Mouse (Mus musculus) brown adipose tissue, adult 24 weeks (tissue): Measurements from ENCODE around the gene Cdh6. TPM values are rescaled to one million over a fixed set of nuclear protein-coding genes. Genes with fewer than 3 reads are reported as not detected.

Experiments used
- H3K27ac ChIP-seq: fragments of 200-500 bp; replicated peaks from 2 replicates; pipeline ENCODE4 v1.5.1; 2012; ENCODE audit warnings: low read depth, mild to moderate bottlenecking, low read length
- H3K4me1 ChIP-seq: fragments of 200-500 bp; 2 replicates; pipeline ENCODE4 v1.6.1; 2012; ENCODE audit warnings: low read length, mixed read lengths; ENCODE audit not compliant: control insufficient read depth, insufficient read depth, insufficient read length
- H3K4me3 ChIP-seq: fragments of 200-500 bp; 2 replicates; pipeline ENCODE4 v1.5.1; 2012; ENCODE audit warnings: low read depth, mild to moderate bottlenecking, low read length, moderate library complexity; ENCODE audit not compliant: insufficient read depth
- polyA plus RNA-seq: library from polyadenylated mRNA; stranded (reverse); fragments of >200 nt; gene quantifications from 2 replicates; pipeline ENCODE4 v1.2.4, GENCODE M21; 2012; ENCODE audit not compliant: missing spikeins, insufficient read depth, insufficient read length

Cdh6 gene
- polyA plus RNA-seq, 1 experiment, result not detected

DNA sequence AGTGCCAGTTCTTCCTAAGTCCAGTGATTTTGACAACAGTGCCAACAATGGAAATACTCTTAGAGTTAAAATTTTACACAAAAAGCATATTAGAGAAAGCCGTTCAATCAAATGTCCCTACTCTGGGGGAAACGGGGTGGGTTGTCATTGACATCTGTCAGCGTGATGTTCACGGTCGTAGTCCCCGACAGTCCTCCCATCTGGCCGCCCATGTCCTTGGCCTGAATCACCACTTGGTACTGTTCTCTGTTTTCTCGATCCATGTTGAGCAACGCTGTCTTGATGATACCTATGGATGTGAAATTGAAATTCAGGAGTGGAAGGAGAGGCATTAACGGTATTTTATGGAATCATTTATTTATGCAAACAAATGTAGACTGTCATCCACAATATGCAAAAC lies 116.2 kb downstream of the Cdh6 start:
- H3K4me3 ChIP-seq, result no peak overlapping the region
- no peak overlapping the region for H3K27ac ChIP-seq
- no peaks in the 10 kb centered on the region for H3K4me1 ChIP-seq

DNA sequence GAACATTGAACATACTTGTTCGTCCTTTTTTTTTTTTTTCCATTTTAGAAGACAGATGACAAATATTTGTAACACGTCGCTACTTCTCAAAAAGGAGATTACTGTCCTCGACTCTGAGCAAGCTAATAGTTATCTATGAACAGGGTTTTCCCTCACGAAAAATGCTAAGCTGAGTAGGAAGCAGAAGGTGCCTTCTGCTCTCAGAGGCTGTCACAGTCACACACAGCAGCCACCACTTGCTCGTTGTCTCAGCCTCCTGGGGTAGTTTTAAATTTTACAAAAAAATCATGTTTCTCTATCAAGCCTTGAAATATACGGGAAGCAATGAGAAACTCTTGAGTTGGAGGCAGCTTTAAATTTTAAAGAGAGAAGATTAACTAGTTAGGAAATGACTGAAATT lies 125.6 kb downstream of the Cdh6 start:
- Histone ChIP-seq H3K27ac (no peak overlapping the region), H3K4me1 (no peaks in the 10 kb centered on the region), H3K4me3 (no peak overlapping the region)

DNA sequence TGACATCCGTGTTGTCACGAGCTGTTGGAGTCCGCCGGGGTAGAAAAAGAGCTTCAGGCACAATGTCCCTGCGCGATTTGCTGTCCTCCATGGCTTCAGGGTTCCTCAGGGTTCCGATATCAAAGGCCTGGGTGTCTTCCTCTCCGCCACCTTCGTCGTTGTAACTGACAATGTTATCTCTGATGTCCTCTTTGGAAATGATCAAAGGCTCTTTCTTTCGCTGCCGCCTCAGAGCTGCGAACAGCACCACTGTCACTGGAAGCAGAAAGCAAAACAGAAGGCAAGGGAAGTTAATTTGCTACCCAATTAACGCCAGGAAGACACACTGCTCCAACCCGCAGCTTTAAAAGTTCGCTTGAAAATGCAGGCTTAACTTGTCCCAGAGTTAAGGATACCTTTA lies 139.0 kb downstream of the Cdh6 start:
- Histone ChIP-seq H3K4me3 (no peak overlapping the region), H3K27ac (no peak overlapping the region), H3K4me1 (no peaks in the 10 kb centered on the region)

DNA sequence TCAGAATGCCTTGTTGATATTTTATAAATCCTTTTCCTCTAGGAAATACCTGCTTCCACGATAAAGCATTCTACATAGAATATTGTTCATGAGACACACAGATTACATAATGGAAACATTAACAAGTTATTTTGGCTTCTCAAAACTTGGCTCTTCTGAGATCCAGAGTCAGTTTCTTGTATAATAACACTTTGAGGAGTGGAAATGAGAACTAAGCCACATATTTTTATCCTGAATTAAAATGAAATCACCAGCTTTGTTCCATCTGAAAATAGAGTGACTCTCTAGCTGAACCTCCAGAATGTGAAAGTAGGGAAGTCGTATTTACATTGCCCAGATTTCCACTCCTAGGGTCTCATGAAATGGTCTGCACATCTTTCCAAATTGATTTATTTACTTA lies 142.8 kb downstream of the Cdh6 start:
- Histone ChIP-seq H3K4me3 (no peak overlapping the region), H3K27ac (no peak overlapping the region), H3K4me1 (no peaks in the 10 kb centered on the region)

DNA sequence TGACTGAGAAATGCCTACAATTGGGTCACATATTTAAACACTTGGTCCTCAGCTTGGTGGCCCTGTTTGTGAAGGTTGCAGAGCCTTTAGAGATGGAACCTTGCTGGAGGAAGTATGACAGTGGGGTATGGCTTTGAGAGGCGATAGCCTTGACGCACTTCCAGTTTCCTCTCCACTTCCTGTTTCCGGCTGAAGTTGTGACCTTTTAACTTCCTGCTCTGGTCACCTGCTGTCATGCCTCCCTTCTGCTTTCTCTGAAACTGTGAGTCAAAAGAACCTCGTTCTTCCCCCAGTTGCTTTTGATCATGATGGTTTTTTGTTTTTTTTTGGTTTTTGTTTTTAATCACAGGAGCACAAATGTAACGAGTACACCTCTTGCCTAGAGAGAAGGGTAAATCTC lies 146.0 kb downstream of the Cdh6 start:
- no peak overlapping the region for H3K4me3 ChIP-seq
- no peaks in the 10 kb centered on the region for H3K4me1 ChIP-seq
- no peak overlapping the region for H3K27ac ChIP-seq

DNA sequence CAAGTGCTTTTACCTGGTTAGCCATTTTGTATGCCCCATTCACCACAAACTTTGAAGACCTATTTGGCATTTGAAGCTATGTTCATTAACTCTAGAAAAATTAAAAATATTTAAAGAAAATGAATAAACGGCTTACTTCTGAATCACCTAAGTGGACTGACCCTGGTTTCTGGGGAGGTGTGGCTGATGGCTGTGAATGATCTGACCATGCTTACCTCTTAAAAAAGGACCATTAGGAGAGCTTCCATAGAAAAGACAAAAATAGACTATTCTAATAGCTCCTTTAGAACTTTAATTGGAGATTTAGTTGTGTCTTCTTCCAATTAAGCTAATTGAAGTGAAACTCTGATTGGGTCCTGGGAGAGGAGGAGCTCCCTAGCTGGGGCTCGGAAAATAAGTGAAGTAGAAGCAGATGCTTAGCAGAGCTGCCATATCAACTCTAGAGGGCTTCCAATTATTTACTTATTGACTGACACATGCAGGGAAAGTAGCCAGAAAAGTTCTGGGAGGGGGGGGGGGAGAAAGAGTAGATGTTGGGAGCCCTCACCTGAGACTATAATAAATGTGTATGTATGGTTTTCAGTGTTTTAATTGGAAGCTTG lies 156.6 kb downstream of the Cdh6 start:
- no peak overlapping the region for H3K4me3 ChIP-seq
- H3K4me1 ChIP-seq, result no peaks in the 10 kb centered on the region
- no peak overlapping the region for H3K27ac ChIP-seq

DNA sequence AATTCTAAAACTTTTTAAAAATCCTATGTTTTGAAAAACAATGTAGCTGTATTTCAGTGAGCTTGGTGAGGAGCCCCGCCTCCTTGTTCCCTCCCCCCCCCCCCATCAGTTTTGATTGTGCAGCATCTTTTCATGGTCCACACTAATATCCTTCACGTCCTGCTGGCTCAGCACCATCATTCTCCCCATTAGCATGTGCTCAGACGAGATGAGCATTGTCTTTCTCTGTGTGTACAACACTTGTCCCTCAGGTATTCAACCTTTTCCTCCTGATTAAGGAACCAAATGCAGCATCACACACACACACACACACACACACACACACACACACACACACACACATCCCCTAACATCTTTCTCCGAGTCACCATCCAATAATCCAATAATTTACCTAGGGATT lies 164.7 kb downstream of the Cdh6 start:
- Histone ChIP-seq H3K4me3 (no peak overlapping the region), H3K4me1 (no peaks in the 10 kb centered on the region), H3K27ac (no peak overlapping the region)

DNA sequence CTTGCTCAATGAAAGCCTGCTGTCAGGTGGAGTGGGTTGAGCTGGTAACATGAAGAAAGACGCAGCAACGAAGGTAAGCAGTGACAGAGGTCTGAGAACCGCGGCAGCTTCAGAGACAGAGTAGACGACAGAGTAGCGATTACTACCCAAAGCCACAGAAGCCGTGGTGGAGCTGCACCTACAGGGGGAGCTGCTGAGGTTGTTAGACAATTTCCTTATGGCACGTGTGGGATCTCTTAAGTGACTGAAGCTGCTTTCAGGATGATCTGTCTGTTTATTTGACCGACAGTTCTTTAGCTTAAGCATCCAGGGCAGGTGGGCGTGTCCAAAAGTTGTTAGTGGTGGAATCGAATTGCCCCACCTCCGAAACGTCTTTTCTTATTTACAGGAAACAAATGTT lies 167.5 kb downstream of the Cdh6 start:
- no peak overlapping the region for H3K27ac ChIP-seq
- no peak overlapping the region for H3K4me3 ChIP-seq
- no peaks in the 10 kb centered on the region for H3K4me1 ChIP-seq

DNA sequence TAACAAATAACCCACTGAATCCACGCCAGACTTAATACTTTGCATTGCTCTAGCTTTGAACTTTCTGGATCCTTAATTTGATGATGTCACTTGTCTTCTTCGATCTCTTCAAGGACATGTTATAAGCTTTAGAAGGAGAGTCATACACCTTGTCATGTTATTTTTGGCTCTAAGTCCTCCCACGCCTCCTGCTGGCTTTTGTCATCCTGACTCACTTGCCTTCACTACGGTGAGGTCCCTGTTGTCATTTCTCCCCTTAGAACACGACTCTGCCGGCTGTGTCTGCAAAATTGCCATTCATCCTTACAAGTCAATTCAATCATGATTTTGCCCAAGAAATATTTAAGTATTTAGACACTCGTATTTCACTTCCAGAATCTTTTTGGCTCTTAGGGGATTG lies 171.9 kb downstream of the Cdh6 start:
- no peaks in the 10 kb centered on the region for H3K4me1 ChIP-seq
- no peak overlapping the region for H3K27ac ChIP-seq

DNA sequence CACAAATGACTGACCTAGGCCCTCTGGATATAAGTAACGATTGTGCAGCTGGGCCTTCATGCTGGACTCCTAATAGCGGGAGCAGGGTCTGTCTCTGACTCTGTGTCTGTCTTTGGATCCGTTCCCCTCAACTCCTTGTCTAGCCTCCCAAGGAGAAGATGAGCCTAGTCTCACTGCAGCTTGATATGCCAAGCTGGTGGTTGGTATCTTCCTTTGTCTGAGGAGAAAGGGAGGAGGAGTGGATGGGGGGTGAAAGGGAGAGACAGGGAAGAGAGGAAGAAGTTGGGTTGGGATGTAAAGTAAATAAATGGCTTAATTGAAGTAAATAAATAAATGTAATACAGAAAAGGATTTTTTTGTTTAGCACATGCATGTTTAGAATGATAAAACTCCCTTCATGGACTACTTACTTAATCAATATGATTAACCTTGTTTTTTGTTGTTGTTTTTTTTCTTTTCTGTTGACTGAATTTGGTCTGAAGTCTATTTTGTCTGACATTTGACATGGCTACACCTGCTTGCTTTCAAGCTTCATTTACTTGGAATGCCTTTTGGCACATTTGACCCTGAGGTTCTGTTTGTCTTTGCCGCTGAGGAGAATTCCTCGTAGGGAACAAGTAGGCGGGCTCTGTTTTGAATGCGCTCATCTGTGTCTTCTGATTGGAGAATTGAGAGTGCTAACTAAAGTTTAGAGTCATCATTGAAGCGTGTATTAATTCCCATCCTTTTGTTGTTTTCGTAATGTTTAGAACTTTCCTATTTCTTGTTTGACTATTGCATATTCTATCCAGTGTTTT lies 178.7 kb downstream of the Cdh6 start:
- Histone ChIP-seq H3K27ac (no peak overlapping the region), H3K4me1 (no peaks in the 10 kb centered on the region), H3K4me3 (no peak overlapping the region)

More for the DNA sequence above, 171.9 kb downstream of the Cdh6 start:
- no peak overlapping the region for H3K4me3 ChIP-seq
